ENCODE assay signal across 16 mouse cellular contexts in genomic region chr11:11744222-11744621, GRCm38 (mm10).
"Had no signal": no experiment of that assay in that cellular context is flagged by ENCODE, and none has a peak within 500 bp of the region (broad histone marks: within the 10 kb centered on the region; RNA-seq: fewer than 3 reads in every experiment).

No protein-coding gene starts in this region.

- H3K4me2 ChIP-seq: neural tube, embryonic 13.5 days; neural tube, embryonic 15.5 days; stomach, embryonic 15.5 days had no signal

- H3K4me3 ChIP-seq: neural tube, embryonic 13.5 days; neural tube, embryonic 15.5 days; stomach, embryonic 15.5 days had no signal

- H3K27ac ChIP-seq: neural tube, embryonic 13.5 days; neural tube, embryonic 15.5 days; stomach, embryonic 15.5 days; stomach, postnatal 0 days had no signal

- H3K36me3 ChIP-seq: neural tube, embryonic 13.5 days; neural tube, embryonic 15.5 days; stomach, embryonic 15.5 days had no signal

- H3K27me3 ChIP-seq: neural tube, embryonic 13.5 days; neural tube, embryonic 15.5 days; stomach, embryonic 15.5 days had no signal

- DNase-seq: retina, postnatal 1 day; right cerebral cortex, adult 18-20 months; right cerebral cortex, postnatal 14 days; right cerebral cortex, postnatal 25 days; right cerebral cortex, postnatal 4 days; spleen, adult 18-20 months; thymus, adult 18-20 months; thymus, adult 2 months; thymus, postnatal 14 days; thymus, postnatal 25 days; thymus, postnatal 36 days; thymus, postnatal 4 days had no signal

- H3K9me3 ChIP-seq: neural tube, embryonic 13.5 days; neural tube, embryonic 15.5 days; stomach, embryonic 15.5 days had no signal

- H3K4me1 ChIP-seq: stomach, embryonic 15.5 days had no signal

- H3K9ac ChIP-seq: neural tube, embryonic 13.5 days; neural tube, embryonic 15.5 days; stomach, embryonic 15.5 days had no signal
